Mouse (Mus musculus) liver, postnatal 0 days (tissue): ENCODE data around the gene Syt2. TPM values are rescaled to one million over a fixed set of nuclear protein-coding genes. Genes with fewer than 3 reads are reported as not detected.

Experiments used
- ATAC-seq: fragments of 200-750 bp; cut with Nextera tagmentation; 2 replicates; pipeline ENCODE4 v1.8.0; 2017; ENCODE audit warnings: mild to moderate bottlenecking, moderate library complexity
- DNase-seq: peaks from one replicate; pipeline ENCODE4 v3.0.0-alpha.2; 2016
- H3K27ac ChIP-seq: fragments of 300-500 bp; sonication (generic); 2 replicates; pipeline ENCODE4 v1.5.1; 2014; ENCODE audit warnings: antibody characterized with exemption, moderate library complexity, mild to moderate bottlenecking, low read depth
- H3K27me3 ChIP-seq: fragments of 300-500 bp; sonication (generic); 2 replicates; pipeline ENCODE4 v1.6.1; 2014; ENCODE audit warnings: low read length, control low read depth, mixed read lengths; ENCODE audit not compliant: insufficient read depth
- H3K36me3 ChIP-seq: fragments of 300-500 bp; sonication (generic); replicated peaks from 2 replicates; pipeline ENCODE4 v1.6.1; 2014; ENCODE audit warnings: mild to moderate bottlenecking, control low read depth, low read length, moderate library complexity, mixed read lengths; ENCODE audit not compliant: insufficient read depth
- H3K4me1 ChIP-seq: fragments of 300-500 bp; sonication (generic); 2 replicates; pipeline ENCODE4 v1.6.1; 2014; ENCODE audit warnings: antibody characterized with exemption, mild to moderate bottlenecking, control low read depth; ENCODE audit not compliant: insufficient read depth
- H3K4me2 ChIP-seq: fragments of 300-500 bp; sonication (generic); 2 replicates; pipeline ENCODE4 v1.6.1; 2014; ENCODE audit warnings: low read depth, mild to moderate bottlenecking, low read length, moderate library complexity, mixed read lengths
- H3K4me3 ChIP-seq: fragments of 300-500 bp; sonication (generic); 2 replicates; pipeline ENCODE4 v1.5.1; 2014; ENCODE audit warnings: low read depth, low read length
- H3K9ac ChIP-seq: fragments of 300-500 bp; sonication (generic); replicated peaks from 2 replicates; pipeline ENCODE4 v1.6.1; 2014; ENCODE audit warnings: mild to moderate bottlenecking, moderate library complexity
- H3K9me3 ChIP-seq: fragments of 300-500 bp; sonication (generic); 2 replicates; pipeline ENCODE4 v1.6.1; 2016; ENCODE audit warnings: mild to moderate bottlenecking, control low read depth, low read length, mixed read lengths
- CTCF ChIP-seq: sonication (generic); IDR thresholded peaks from 2 replicates; pipeline ENCODE4 v1.5.1; 2016; ENCODE audit warnings: antibody characterized with exemption, low read depth
- EP300 ChIP-seq: IDR thresholded peaks from 2 replicates; pipeline ENCODE4 v1.6.1; 2016; ENCODE audit warnings: antibody characterized with exemption, low read depth, mild to moderate bottlenecking
- WGBS: fragments of 180-500 bp; shearing (Covaris S2); extraction: QIAGEN DNeasy Blood & Tissue Kit; methylation state at CpG from one replicate; pipeline ENCODE4 v1.1.7; 2014; ENCODE audit not compliant: insufficient replicate concordance; 5-methylcytosine and 5-hydroxymethylcytosine counted together
- polyA plus RNA-seq: library from polyadenylated mRNA; unstranded; fragments of >200 nt; fragmentation: Nextera tagmentation; extraction: Ambion mirVana; gene quantifications from 2 replicates; pipeline ENCODE4 v1.2.1, GENCODE M21; 2015

Gene Syt2
- polyA plus RNA-seq, 1 experiment from 2014 or later, result not detected

DNA sequence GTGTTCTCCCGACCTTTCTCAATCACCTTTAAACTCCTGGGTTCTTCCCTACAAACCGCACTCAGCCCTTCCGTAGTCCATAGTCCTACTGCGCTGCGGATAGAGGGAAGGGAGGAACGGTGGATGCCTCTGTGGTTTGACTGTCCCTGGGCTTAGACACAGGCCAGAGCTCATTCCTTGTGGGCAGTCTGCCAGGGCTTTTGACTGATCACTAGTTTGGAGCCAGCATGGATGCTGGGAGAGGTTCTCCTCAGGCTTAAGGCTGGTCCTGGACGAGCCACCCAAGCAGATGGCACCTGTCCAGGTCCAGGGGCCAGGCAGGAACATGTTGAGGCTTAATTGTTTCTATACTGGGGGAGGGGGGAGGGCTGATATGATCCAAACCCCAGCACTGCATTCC, 103.4 kb downstream of the Syt2 start:
- TF ChIP-seq CTCF (no peak), EP300 (no peak)
- Histone ChIP-seq H3K9me3 (no peaks in the 10 kb centered on the region), H3K36me3 (no peaks in the 10 kb centered on the region), H3K4me2 (no peak overlapping the region), H3K4me3 (no peak overlapping the region), H3K9ac (no peak overlapping the region), H3K27ac (no peak overlapping the region), H3K4me1 (peaks cover 10% of the 10 kb centered on the region), H3K27me3 (no peaks in the 10 kb centered on the region)
- ATAC-seq, result no peak
- WGBS, result 86% methylated on average over 7 of the region's 7 CpGs
- no peak for DNase-seq

- Histone ChIP-seq H3K9me3 (no peaks in the 10 kb centered on the region), H3K36me3 (no peaks in the 10 kb centered on the region), H3K4me3 (no peak overlapping the region), H3K4me1 (peaks cover 5% of the 10 kb centered on the region), H3K27me3 (no peaks in the 10 kb centered on the region), H3K4me2 (no peak overlapping the region), H3K9ac (no peak overlapping the region), H3K27ac (no peak overlapping the region)
- no peak for TF ChIP-seq EP300
- DNase-seq (no peak), ATAC-seq (no peak)
- WGBS, result 66% methylated on average over 5 of the region's 5 CpGs
These were observed 106.0 kb downstream of the Syt2 start for GRCm38 (mm10) chr1:134752447-134752846.

GRCm38 (mm10) chr1:134753751-134754630, 107.5 kb downstream of the Syt2 start:
- H3K36me3 ChIP-seq, result 0 out of 2 replicates have a peak, but pooled peaks cover 3% of the 10 kb centered on the region
- no peak overlapping the region for H3K4me3 ChIP-seq
- H3K4me1 ChIP-seq, result no peaks in the 10 kb centered on the region
- no peak overlapping the region for H3K4me2 ChIP-seq
- ATAC-seq (no peak), DNase-seq (no peak)
- no peak for TF ChIP-seq EP300
- no peak for TF ChIP-seq CTCF
- WGBS, result 54% methylated on average over 13 of the region's 13 CpGs
- H3K9me3 ChIP-seq, result no peaks in the 10 kb centered on the region
- H3K27me3 ChIP-seq, result no peaks in the 10 kb centered on the region
- H3K9ac ChIP-seq, result no peak overlapping the region
- H3K27ac ChIP-seq, result no peak overlapping the region

GRCm38 (mm10) chr1:134754818-134755217, 108.3 kb downstream of the Syt2 start:
- no peak overlapping the region for H3K4me3 ChIP-seq
- H3K9ac ChIP-seq, result no peak overlapping the region
- ATAC-seq (no peak), DNase-seq (no peak)
- no peak for TF ChIP-seq EP300
- no peak for TF ChIP-seq CTCF
- no peaks in the 10 kb centered on the region for H3K27me3 ChIP-seq
- 0 out of 2 replicates have a peak, but pooled peaks cover 3% of the 10 kb centered on the region for H3K36me3 ChIP-seq
- WGBS, result 76% methylated on average over 10 of the region's 10 CpGs
- no peak overlapping the region for H3K4me2 ChIP-seq
- no peaks in the 10 kb centered on the region for H3K9me3 ChIP-seq
- no peak overlapping the region for H3K27ac ChIP-seq
- no peaks in the 10 kb centered on the region for H3K4me1 ChIP-seq

GRCm38 (mm10) chr1:134755548-134756189, 109.2 kb downstream of the Syt2 start:
- DNase-seq, result no peak
- no peak overlapping the region for H3K27ac ChIP-seq
- no peak overlapping the region for H3K4me3 ChIP-seq
- WGBS, result 70% methylated on average over 13 of the region's 13 CpGs
- no peaks in the 10 kb centered on the region for H3K27me3 ChIP-seq
- H3K9me3 ChIP-seq, result no peaks in the 10 kb centered on the region
- ATAC-seq, result no peak
- H3K4me1 ChIP-seq, result no peaks in the 10 kb centered on the region
- H3K36me3 ChIP-seq, result 0 out of 2 replicates have a peak, but pooled peaks cover 3% of the 10 kb centered on the region
- H3K4me2 ChIP-seq, result no peak overlapping the region
- H3K9ac ChIP-seq, result no peak overlapping the region
- TF ChIP-seq EP300 (no peak), CTCF (no peak)

DNA sequence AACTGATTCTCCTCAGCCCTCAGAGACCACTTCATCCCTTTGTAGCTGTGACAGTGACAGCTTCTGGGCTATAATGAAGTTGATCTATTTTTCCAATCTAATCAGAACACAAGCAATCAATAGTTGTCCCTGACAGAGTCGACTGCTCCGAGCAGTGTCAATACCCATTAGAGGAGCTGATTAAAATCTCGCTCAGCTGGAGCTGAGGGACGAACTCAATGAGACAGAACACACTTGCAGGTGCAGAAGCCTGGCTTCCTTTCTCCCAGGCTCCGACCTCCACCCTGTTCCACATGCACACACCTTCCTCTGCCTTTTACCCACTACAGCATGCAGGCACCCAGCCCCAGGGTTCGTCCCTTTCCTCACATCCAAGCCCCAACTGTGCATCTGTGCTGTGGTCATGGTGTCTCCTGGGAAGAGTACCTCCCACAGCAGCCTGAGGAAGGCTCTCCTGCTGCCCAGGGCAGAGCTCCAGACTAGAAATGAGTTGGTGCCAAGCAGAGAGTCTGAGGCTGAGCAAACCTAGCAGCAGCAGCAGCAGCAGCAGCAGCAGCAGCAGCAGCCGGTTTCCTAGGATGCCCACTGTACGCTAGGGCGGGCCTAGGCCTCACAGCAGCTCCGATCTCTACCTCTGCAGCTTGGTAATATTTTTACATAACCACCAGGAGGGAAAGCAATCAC, 109.9 kb downstream of the Syt2 start:
- Histone ChIP-seq H3K27ac (no peak overlapping the region), H3K4me1 (no peaks in the 10 kb centered on the region), H3K4me3 (no peak overlapping the region), H3K36me3 (0 out of 2 replicates have a peak, but pooled peaks cover 3% of the 10 kb centered on the region), H3K27me3 (no peaks in the 10 kb centered on the region), H3K4me2 (no peak overlapping the region), H3K9me3 (no peaks in the 10 kb centered on the region), H3K9ac (no peak overlapping the region)
- 75% methylated on average over 10 of the region's 10 CpGs for whole genome bisulfite sequencing
- no peak for DNase-seq
- ATAC-seq, result no peak
- TF ChIP-seq CTCF (no peak), EP300 (no peak)
